Mouse (Mus musculus) forebrain, embryonic 13.5 days (tissue): ENCODE measurements at regions not wholly inside any gene's neighbourhood (a gene's known extent, or its start where the extent isn't known, plus 50 kb on each side); places are given as distances from the start of the nearest gene placed in this dataset.

Experiments
- ATAC-seq: fragments of 200-750 bp; cut with Nextera tagmentation; 2 replicates; pipeline ENCODE4 v1.8.0; 2017
- H3K27ac ChIP-seq: fragments of 300-500 bp; sonication (generic); 2 replicates; pipeline ENCODE4 v1.5.1; 2015; ENCODE audit warnings: inconsistent platforms, mild to moderate bottlenecking, moderate library complexity
- H3K27me3 ChIP-seq: fragments of 300-500 bp; sonication (generic); 2 replicates; pipeline ENCODE4 v1.6.1; 2015; ENCODE audit warnings: mild to moderate bottlenecking, inconsistent platforms
- H3K36me3 ChIP-seq: fragments of 300-500 bp; sonication (generic); 2 replicates; pipeline ENCODE4 v1.6.1; 2015; ENCODE audit warnings: mild to moderate bottlenecking, inconsistent platforms; ENCODE audit not compliant: poor library complexity, severe bottlenecking
- H3K4me1 ChIP-seq: fragments of 300-500 bp; sonication (generic); 2 replicates; pipeline ENCODE4 v1.6.1; 2015; ENCODE audit warnings: inconsistent platforms
- H3K4me2 ChIP-seq: fragments of 300-500 bp; sonication (generic); 2 replicates; pipeline ENCODE4 v1.6.1; 2015; ENCODE audit warnings: inconsistent platforms, mild to moderate bottlenecking, moderate library complexity
- H3K4me3 ChIP-seq: fragments of 300-500 bp; sonication (generic); 2 replicates; pipeline ENCODE4 v1.5.1; 2015; ENCODE audit warnings: mild to moderate bottlenecking, inconsistent platforms
- H3K9ac ChIP-seq: fragments of 300-500 bp; sonication (generic); 2 replicates; pipeline ENCODE4 v1.6.1; 2015; ENCODE audit warnings: mild to moderate bottlenecking, inconsistent platforms
- H3K9me3 ChIP-seq: fragments of 300-500 bp; sonication (generic); replicated peaks from 2 replicates; pipeline ENCODE4 v1.6.1; 2016; ENCODE audit warnings: inconsistent platforms
- WGBS: fragments of 180-500 bp; shearing (Covaris S2); methylation state at CpG from one replicate; pipeline ENCODE4 v1.1.7; 2015; 5-methylcytosine and 5-hydroxymethylcytosine counted together

DNA sequence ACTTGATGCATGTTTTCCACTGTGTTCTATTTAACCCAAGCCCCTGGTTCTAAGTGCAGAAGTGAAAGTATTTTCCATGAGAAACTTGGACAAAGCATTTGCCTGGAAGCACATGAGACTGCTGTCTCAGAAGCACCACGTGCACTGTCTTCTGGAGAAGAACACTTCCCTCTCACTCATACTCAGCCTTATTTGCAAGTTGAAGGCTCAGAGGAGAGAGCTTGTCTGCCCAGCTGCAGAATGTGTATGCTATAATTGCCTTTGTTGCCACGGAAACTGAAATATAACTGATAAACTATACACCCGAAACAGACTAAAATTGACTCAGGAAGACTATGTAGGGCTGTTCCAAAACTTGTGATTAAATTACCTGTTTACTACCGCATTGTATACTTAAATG, 3230.3 kb downstream of the 9330182O14Rik start:
- no peaks in the 10 kb centered on the region for H3K36me3 ChIP-seq
- no peak overlapping the region for H3K27ac ChIP-seq
- no peak overlapping the region for H3K4me3 ChIP-seq
- no peaks in the 10 kb centered on the region for H3K27me3 ChIP-seq
- WGBS: 75% methylated on average over 4 of the region's 4 CpGs
- H3K4me1 ChIP-seq: no peaks in the 10 kb centered on the region
- no peaks in the 10 kb centered on the region for H3K9me3 ChIP-seq
- no peak overlapping the region for H3K9ac ChIP-seq
- H3K4me2 ChIP-seq: no peak overlapping the region
- ATAC-seq: peak; percentile 53; the same call in 1 of the 2 replicates

DNA sequence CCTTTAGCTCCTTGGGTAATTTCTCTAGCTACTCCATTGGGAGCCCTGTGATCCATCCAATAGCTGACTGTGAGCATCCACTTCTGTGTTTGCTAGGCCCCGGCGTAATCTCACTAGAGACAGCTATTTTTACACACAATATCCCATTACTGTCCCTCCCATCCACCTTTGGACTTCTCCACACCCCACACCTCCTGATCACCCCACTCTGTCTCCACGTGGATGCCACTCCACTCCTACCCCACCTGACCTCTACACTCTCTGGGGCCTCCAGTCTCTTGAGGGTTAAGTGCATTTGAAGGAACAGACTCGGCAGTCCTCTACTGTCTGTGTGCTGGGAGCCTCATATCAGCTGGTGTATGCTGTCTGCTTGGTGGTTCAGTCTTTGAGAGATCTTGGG, 3238.9 kb downstream of the 9330182O14Rik start:
- H3K9me3 ChIP-seq: no peaks in the 10 kb centered on the region
- 66% methylated on average over 4 of the region's 4 CpGs for WGBS
- H3K4me1 ChIP-seq: no peaks in the 10 kb centered on the region
- H3K9ac ChIP-seq: no peak overlapping the region
- no peak overlapping the region for H3K4me2 ChIP-seq
- no peak for ATAC-seq
- no peaks in the 10 kb centered on the region for H3K27me3 ChIP-seq
- H3K36me3 ChIP-seq: no peaks in the 10 kb centered on the region
- H3K27ac ChIP-seq: no peak overlapping the region
- no peak overlapping the region for H3K4me3 ChIP-seq

DNA sequence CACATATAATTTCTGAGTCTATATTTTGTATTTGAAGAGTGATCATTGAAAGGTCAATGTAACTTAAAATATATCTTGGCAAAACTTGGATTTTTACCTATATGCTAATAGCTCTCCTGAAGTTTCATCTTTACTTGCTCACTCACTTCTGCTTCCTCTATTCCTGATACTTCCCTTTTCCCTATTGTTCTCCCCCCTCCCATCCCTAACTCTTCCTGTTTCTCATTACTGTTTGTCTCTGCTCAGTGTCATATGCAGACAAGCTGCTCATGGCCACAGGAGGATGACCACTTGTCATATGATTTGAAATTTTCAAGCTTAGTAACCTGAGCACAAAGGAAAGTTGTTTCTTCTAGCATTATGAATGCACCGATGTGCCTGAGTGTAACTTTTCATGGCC, 3248.2 kb downstream of the 9330182O14Rik start:
- H3K27ac ChIP-seq: no peak overlapping the region
- no peak for ATAC-seq
- no peak overlapping the region for H3K4me3 ChIP-seq
- no peak overlapping the region for H3K9ac ChIP-seq
- H3K36me3 ChIP-seq: no peaks in the 10 kb centered on the region
- 91% methylated on average over 1 of the region's 1 CpGs for WGBS
- H3K9me3 ChIP-seq: no peaks in the 10 kb centered on the region
- H3K27me3 ChIP-seq: no peaks in the 10 kb centered on the region
- H3K4me2 ChIP-seq: no peak overlapping the region
- no peaks in the 10 kb centered on the region for H3K4me1 ChIP-seq

DNA sequence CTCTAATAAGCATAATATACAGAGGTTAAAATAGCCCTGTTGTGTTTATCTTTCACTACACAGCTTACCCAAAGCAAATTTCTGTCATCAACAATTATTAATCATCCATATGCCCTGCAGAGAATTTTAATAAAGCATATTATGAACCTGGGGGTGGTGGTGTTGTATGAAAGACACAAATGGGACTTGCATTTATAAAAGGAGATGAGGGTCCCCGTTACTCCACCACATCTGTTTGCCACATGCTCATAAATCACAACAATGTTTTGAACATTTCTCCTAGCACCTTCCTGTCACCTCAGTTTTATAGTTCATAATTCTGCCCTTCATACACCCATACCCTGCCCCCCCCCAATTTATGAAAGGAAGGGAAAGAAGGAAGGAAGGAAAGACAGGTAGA, 3265.7 kb downstream of the 9330182O14Rik start:
- no peaks in the 10 kb centered on the region for H3K4me1 ChIP-seq
- no peak overlapping the region for H3K4me2 ChIP-seq
- H3K4me3 ChIP-seq: no peak overlapping the region
- no peak overlapping the region for H3K9ac ChIP-seq
- no peaks in the 10 kb centered on the region for H3K9me3 ChIP-seq
- WGBS: 88% methylated on average over 1 of the region's 1 CpGs
- no peaks in the 10 kb centered on the region for H3K36me3 ChIP-seq
- ATAC-seq: no peak
- no peaks in the 10 kb centered on the region for H3K27me3 ChIP-seq
- H3K27ac ChIP-seq: no peak overlapping the region

DNA sequence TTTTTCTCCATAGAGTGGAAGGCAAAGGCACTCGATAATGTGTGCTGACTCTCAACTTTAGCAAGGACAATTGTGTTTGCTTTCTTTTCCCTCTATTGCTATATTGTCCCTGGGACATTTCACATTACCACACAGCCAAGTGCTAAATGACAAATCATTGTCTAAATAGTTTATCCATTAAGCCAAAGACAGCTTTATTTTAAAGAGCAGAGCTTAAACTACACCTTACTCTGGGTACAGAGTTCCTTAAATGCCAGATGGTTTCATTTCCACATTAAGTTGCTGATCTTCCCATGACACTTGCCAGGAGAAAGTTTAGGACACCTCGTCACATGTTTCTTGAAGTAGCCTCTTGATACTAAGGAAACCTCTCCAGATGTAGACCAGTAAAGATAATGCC, 3269.4 kb downstream of the 9330182O14Rik start:
- H3K36me3 ChIP-seq: no peaks in the 10 kb centered on the region
- H3K4me2 ChIP-seq: no peak overlapping the region
- H3K9ac ChIP-seq: no peak overlapping the region
- H3K27me3 ChIP-seq: no peaks in the 10 kb centered on the region
- no peak for ATAC-seq
- no peaks in the 10 kb centered on the region for H3K4me1 ChIP-seq
- H3K9me3 ChIP-seq: no peaks in the 10 kb centered on the region
- no peak overlapping the region for H3K27ac ChIP-seq
- H3K4me3 ChIP-seq: no peak overlapping the region
- WGBS: 84% methylated on average over 2 of the region's 2 CpGs
